Mouse (Mus musculus): ENCODE measurements around the gene Grasp. TPM values are rescaled to one million over a fixed set of nuclear protein-coding genes. Genes with fewer than 3 reads are reported as not detected.

The Grasp gene
- total RNA-seq (2015; ENCODE audit: low replicate concordance) (not detected in 2 replicates), total RNA-seq (2017; ENCODE audit: low replicate concordance) (not detected in 2 replicates)

DNA sequence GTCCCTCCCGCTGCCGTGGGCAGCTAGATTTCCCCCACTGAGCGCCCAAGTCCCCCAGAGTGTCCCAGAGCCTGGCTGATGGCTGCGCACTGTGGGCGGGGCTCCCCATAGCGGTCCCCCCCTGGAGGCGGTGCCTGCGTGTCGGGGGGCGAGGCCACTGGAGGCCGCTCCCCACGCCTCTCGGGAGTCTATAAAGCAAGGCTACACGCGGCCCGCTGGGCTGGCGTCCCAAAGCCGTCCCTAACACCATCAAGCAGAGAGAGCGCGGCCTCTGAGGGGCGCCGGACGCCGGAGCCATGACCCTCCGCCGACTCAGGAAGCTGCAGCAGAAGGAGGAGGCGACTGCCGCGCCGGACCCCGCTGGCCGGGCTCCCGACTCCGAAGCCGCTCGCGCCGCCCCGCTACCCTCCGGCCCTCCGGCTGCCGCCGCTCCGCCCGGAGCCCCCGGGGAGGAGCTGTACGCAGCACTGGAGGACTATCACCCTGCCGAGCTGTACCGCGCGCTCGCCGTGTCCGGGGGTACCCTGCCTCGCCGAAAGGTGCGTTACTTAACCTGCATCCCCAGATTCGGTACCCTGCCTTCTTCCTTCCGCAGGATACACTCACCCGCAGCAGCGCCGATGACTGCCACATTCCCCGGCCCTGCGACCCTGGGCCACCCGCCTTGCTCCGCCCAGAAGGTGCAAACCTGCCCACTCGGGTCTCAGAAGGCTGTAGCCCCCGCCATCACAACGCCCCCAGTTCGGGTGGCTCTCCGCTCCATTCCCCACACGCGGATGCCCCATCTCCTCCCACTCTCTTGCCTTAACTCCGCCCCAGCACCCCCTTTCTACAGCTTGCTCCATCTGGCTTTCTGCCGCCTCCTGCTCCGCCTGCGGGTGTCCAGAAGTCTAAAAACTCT lies at the start of gene Grasp:
Gene Grasp, plus strand, starts transcription at position 183 of the 901 bp plus-strand sequence.
- no peak; the same call in 1 of the 2 replicates for ATAC-seq (replicated peaks; ENCODE audit: low FRiP score, poor library complexity, severe bottlenecking)

DNA sequence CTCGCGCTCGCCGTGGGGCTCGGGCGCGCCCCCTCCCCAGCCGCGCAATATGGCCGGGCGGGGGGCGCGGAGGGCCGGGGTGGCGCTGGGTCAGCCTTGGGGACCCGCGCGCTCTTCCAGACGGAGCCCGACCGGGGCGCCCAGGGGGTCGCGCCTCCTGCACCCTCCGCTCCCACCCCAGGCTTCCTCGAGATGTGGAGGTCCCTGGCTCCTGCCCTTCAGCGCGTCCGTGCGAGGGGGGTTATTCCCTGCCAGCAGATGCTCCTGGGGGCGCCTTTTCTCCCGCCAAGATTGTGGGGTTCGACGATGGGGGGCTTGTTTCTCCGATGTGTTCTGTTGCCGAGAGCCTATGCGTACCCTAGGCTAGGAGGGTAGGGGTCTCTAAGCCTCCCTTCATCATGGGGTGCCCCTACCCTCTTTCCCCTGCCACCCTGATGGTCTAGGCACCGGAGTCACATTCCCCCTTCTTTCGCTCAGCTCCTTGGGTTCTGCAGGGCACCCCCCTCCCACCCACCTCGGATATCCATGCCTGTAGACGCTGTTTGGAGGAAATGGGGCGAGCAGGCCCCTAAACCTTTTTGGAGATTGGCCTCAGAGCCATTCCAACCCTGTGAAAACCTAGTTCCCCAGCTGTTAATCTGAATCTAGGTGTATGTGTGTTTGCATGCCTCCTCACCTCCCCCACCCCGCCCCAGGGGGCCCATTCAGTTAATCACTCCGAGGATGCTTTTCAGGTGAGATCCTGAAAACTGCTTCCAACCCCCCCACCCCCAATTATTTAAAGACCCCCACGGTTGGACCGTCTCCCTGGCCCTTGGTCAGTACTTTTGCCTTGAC lies 49.5 kb upstream of the Grasp start:
- ATAC-seq (replicated peaks; ENCODE audit: low FRiP score, poor library complexity, severe bottlenecking): no peak

DNA sequence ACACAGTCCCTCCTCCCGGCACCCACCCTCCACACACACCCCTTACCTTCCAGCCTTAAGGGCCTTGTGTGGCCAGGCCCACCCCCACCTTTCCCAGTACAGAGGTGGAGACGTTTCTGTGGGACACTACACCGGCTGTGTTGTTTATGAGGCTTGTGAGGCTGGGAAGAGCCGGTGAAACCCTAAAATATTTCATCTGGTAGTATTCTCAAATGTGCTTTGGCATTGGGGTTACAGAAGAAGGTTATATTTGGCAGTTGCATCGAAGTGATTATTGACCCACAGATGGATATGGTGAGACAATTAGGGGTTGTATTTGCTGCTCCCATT lies 48.9 kb upstream of the Grasp start:
- no peak for ATAC-seq (replicated peaks; ENCODE audit: low FRiP score, poor library complexity, severe bottlenecking)

DNA sequence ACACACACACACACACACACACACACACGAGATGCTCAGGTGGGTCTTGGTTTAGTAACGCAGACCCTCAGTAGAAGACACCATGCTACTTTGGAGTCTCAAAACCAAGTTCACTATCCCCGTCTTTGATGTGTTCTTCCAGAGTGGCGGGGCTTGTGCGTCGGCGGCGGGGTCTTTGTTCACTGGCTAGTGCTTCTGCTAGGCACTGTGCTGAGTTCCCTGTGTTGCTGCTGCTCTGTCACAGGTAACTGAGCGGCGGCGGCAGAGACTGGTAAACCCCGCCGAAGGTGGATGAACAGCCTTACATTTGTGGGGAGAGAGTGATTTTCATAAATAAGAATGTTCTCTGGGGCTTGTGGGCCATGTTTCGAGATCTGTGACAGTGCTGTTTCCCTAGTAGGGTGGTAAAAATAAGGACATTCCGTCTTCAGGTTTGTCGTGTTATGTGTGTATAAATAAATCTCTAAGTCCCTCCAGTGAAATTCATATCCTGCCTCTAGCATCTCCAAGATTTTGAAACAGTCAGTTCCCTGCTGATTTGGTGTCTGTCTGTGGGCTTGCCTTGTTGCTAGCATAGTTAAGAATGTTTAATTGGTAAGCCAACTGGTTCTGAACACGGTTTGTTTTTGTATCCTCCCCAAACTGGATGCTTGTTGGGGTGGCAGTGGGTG lies 48.2 kb upstream of the Grasp start:
- ATAC-seq (replicated peaks; ENCODE audit: low FRiP score, poor library complexity, severe bottlenecking): no peak

DNA sequence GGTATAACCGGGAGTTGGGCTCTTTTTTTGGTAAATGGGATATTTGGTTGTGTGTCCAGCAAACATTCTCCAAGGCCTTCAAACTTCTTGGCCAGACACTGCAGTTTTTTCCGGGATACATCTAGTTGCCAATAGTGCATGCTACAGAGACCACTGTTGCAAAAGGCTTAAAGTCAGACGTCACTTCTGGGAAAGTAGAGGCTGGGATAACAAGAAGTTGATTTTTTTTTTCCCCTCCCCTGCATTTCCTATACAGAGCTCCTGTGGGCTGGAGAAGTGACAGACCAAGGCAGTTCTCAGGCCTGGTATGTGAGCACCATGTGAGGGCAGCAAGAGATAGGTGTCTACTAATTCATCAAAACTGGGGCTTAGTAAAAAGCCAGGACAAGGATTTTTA lies 47.7 kb upstream of the Grasp start:
- no peak for ATAC-seq (replicated peaks; ENCODE audit: low FRiP score, poor library complexity, severe bottlenecking)

DNA sequence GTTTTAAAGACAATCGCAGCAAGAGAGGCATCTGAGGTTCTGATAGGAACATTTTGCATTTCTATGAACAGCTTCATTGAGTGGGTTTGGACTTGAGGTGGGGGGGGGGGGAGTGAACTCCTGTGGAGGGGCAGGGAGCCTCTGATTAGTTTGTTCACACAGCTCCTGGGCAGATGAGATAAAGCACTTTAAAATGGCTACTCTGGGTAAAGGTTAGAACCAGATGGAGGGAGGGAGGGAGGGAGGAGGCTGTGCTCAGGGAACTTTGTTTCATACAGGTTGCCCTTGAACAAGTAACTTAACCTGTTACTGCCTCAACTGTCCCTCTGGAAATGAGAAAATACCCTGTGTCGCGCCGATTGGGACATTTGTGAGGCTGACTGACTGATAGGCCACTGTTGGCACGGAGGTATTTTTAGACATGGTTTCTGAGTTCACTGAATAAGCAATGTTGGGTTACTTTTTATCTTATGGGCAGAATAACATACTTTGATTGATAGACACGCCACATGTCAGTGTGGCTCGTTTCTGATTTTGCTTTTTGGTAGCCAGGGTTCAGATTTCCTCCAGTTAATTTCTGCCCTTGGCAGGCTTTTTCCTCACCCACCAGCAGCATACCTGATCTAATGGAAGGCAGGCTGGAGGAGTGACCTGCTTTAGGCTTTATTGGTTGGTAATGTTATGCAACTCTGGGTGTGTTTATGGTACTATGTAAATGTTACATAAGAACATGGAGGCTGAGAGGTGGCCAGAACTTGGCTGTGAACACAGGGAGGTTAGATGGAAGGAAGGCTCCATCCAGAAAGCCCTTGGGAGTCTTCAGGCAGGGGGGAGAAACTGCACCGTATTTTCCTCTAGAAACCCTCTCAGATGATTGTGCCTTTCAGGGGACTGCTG lies 46.9 kb upstream of the Grasp start:
- ATAC-seq (replicated peaks; ENCODE audit: low FRiP score, poor library complexity, severe bottlenecking): no peak

DNA sequence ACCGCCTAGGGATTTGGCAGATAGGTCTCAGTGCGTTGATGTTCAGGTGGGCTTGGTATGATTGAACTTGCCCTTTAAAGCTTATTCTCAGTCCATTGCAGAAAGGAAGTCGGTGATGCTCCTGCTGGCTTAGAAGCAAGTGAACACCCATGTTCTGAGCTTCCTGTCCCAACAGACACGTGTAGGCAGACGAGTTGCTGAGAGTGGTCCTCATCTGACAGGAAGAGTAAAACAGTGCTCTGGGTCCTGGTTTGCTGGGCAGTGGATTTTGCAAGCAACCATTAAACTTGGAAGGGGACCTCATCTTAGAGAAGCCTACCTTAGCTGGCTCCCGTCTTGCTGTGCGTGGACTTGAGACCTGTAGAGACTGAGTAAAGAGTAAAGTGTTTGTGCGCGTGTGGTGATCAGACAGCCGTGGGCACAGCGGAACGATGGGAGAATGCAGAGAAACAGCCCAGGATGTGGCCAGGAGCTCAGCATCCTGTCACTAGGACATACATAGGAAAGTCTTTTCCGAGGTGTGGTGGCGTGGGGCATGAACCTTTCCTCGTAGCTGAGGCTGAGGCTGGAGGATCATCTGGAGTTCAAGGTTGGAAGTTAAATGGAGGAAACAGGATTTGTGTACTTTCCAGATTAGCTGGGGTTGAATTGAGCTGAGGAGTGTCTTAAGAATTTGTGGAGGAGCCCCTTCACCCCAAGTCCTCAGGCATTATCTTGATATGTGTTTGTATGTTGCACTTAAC lies 43.5 kb upstream of the Grasp start:
- ATAC-seq (replicated peaks; ENCODE audit: low FRiP score, poor library complexity, severe bottlenecking): no peak

DNA sequence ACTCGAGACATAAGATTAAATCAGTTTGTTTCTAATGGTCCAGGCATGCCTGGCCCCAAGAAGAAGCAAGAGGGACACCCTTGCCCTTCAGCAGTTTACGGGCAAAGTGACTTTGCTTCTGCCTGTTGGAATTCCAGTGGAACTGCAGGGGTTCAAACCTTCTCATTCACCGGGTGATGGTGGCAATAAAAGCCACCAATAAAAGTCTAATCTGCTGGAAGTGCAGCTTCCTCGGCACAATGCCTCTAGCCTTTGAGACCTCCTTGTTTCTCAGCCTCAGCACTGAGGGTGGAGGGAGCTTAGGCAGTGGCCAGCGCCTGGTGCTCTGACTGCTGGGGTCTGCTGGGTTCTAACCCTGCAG lies 42.9 kb upstream of the Grasp start:
- ATAC-seq (replicated peaks; ENCODE audit: low FRiP score, poor library complexity, severe bottlenecking): no peak

DNA sequence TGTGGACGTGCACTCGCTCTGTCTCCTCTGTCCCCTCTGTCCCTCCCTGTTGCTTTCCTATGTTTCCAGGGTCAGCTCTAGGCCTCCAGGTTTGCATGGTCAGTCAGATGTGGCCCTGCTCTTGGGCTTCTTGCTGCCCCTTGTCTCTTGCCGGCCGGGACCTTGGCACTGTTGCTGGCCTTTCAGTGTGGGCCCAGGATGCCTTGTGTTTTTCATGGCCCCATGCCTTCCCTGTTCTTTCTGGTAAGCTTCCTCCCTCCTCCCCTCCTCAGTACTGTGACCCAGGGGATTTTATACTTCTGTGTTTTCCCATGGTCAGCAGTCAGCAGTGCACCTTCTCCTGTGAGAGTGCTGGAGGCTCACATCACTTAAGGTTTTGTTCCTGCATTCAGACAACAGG lies 42.5 kb upstream of the Grasp start:
- no peak for ATAC-seq (replicated peaks; ENCODE audit: low FRiP score, poor library complexity, severe bottlenecking)

DNA sequence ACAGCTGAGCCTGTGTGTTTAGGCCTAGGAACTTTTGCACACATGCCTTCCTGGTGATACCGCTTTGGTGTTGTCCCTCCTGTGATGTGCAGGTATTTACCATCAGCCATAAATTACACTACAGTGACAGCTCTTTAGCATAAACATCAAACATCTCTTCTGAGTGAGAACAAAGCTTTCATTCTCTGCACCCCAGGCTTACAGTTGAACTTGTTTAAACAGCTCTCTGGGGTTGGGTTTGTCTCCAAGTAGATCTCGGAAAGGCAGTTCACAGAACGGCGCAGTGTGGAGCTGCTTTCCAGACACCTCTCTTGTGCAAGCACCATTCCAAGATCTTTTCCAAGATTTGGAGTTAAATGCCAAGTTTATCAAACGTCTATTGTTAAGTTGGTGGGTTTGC lies 41.3 kb upstream of the Grasp start:
- no peak for ATAC-seq (replicated peaks; ENCODE audit: low FRiP score, poor library complexity, severe bottlenecking)

DNA sequence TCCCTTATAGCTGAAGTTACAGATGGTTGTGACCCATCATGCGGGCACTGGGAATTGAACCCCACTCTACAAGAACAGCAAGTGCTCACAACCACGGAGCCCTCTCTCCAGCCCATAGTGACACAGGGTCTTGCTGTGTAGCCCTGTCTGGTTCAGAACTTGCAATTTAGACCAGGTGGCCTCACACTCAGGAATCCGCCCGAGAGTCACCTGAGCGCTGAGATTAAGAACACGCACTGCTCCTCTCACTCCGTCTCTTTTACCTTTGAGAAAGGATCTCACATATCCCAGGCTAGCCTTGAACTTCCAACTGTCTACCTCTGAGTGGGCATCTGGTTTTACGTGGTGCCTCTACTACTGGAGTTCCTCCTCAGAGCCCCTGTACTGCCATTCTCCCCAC lies 39.7 kb upstream of the Grasp start:
- ATAC-seq (replicated peaks; ENCODE audit: low FRiP score, poor library complexity, severe bottlenecking): no peak

DNA sequence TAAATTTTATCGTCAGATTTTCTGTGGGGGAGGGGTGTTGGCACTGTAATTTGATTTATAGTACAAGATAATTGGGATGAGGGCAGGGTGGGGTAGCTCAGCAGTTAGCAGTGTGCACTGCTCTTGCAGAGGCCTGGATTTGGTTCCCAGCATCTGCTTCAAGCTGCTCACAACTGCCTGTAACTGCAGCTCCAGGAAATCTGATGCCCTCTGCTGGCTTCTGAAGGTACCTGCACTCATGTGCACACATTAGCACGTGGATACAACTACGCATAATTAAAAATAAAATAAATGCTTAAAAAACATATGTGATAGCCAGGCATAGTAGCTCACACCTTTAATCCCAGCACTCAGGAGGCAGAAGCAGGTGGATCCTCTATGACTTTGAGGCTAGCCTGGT lies 38.4 kb upstream of the Grasp start:
- no peak for ATAC-seq (replicated peaks; ENCODE audit: low FRiP score, poor library complexity, severe bottlenecking)

DNA sequence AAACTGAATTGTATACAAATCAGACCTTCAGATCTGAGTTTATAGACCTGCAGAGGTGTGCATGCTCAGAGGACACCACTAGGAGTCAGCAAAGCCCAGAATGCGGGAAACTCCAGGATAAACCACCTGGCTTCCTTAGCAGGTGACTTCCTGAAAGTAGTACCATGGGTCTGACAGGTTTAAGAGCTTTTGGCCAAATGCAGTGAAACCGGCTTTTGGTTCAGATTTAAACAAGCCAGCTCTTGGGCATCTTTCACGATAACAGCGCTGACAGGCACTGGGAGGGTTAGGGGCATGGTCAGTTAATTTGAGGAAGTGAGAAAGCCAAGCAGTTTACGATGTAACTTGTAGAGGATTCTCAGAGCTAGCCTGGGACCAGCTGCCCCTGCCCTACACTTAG lies 36.1 kb upstream of the Grasp start:
- ATAC-seq (replicated peaks; ENCODE audit: low FRiP score, poor library complexity, severe bottlenecking): no peak

DNA sequence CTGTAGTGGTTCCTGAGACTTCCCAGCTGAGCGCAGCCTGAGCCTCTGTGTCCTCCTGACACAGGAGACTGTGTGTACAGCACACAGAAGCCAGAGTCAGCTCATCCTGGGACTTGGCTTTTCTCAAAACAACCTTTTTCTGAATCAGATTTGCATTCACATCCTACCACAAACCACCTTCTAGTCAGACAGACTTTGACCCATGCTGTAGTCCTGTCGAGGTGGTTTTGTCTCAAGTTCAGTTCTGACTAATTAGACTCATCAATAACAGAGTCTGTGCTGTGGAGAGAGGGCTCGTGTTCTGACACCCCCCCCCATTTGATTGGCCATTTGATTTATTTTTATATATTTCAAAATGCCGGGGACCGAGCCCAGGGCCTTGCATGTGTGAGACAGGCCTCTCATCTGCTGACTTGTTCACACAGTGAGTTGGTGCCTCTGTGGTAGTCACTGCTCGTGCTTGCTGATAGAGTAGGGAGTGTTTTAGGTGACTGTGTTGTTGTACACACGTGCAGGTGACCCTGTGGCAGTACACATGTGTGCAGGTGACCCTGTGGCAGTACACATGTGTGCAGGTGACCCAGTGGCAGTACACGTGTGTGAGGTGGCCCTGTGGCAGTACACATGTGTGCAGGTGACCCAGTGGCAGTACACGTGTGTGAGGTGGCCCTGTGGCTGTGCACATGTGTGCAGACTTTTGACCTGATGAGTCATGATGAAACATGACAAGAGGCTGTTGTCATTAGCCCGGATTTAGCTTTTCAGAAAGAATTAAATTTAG lies 33.8 kb upstream of the Grasp start:
- ATAC-seq (replicated peaks; ENCODE audit: low FRiP score, poor library complexity, severe bottlenecking): no peak

DNA sequence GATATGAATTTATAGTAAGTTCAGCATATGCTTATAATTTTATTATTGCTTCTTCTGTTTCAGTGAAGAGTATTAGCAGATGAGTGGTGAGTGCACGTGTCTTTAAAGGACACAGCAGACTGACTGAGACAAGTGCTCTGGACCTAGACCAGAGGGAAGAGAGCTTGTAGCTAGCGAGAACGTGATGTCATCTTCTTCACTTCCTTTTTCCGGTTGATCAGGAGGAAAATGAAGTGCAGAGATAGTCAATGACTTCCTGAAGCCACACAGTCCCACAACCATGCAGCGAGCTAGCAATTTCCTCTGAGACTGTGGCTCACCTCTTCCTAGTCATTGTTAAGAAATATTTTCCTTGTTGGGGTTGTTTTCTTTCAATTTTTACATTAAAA lies 33.2 kb upstream of the Grasp start:
- no peak for ATAC-seq (replicated peaks; ENCODE audit: low FRiP score, poor library complexity, severe bottlenecking)

DNA sequence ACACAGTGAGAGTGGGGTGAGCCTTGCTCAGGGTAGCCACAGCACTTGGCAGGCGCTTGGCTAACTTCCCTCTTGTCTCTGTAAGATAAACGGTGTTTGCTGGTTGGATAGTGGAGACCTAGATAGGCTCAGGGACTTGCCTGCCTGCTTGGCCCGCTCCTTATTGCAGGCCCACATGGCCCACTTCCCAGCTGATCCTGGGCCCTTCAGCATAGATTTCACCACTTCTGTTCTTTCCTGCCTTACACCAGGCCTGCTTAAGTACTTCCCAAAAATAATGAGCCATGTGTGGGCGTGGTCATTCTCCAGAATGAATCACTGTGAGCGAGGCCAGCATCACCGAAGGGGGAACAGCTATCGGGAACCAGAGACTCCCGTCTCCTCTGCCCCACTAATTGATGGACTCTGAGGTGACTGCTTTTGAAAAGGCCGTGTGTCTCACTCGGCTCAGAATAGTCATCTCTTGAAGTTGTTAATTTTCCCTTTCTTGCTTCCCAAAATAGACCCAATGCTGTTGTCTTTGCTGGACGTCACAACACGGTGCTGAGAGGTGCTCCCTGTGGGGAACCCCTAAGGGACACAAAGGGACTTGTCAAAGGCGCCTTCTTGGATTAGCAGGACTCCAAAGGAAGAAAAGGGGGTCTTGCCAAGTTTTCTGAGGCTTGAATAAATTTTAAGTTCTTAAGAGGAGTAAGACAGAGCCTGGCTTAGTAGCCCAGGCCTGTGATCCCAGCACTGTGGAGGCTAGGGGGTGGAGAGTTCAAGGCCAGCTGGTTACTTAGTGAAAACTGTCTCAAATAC lies 32.3 kb upstream of the Grasp start:
- no peak for ATAC-seq (replicated peaks; ENCODE audit: low FRiP score, poor library complexity, severe bottlenecking)

DNA sequence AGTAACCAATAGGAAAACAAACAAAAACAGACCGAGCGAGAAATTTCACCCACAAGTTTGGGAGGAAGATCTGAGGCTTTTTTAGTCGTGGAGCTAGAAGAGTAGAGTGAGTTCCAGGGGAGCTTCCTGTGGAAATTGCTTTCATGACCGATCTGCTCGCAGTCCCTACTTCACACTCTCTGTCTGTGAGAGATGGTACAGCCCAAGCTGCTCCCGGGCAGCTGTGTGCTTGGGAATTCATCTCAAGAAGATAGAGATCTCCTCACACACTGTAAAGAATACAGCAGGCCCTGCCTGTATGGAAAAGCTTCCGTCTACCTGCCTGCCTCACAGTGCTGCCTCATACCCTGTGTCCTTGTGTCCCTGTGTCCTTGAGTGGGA lies 31.7 kb upstream of the Grasp start:
- ATAC-seq (replicated peaks; ENCODE audit: low FRiP score, poor library complexity, severe bottlenecking): no peak

All from erythroid progenitor cell, adult 5-6 weeks (primary cell).